Mouse (Mus musculus) ES-E14 (cell line): ENCODE results near the gene Slc7a15. TPM values are rescaled to one million over a fixed set of nuclear protein-coding genes. Genes with fewer than 3 reads are reported as not detected.

Source experiments
- DNase-seq: peaks from one replicate; pipeline ENCODE4 v3.0.0-alpha.2; 2013; ENCODE audit warnings: low read depth, low spot score
- H3K27ac ChIP-seq: 2 replicates; pipeline ENCODE4 v1.5.1; 2012; ENCODE audit warnings: low read depth, mild to moderate bottlenecking, low read length, moderate library complexity, mixed read lengths; ENCODE audit not compliant: poor library complexity, insufficient read depth, severe bottlenecking
- H3K36me3 ChIP-seq: 2 replicates; pipeline ENCODE4 v1.6.1; 2012; ENCODE audit warnings: mild to moderate bottlenecking, low read length, moderate library complexity, mixed read lengths; ENCODE audit not compliant: control insufficient read depth, poor library complexity, insufficient read depth, severe bottlenecking
- H3K4me1 ChIP-seq, 2 experiments: fragments of 150-350 bp in 1 of 2; sonication (generic) in 1 of 2; 2 replicates each; pipeline ENCODE4 v1.6.1; 2012; ENCODE audit warnings: low read length in 2 of 2, mild to moderate bottlenecking in 1 of 2, mixed read lengths in 1 of 2; ENCODE audit not compliant: control insufficient read depth in 2 of 2, insufficient read depth in 2 of 2, poor library complexity in 1 of 2
- H3K4me3 ChIP-seq, 2 experiments: fragments of 150-350 bp in 1 of 2; sonication (generic) in 1 of 2; 2 replicates each; pipeline ENCODE4 v1.5.1; 2012; ENCODE audit warnings: low read length in 2 of 2, low read depth in 1 of 2, mild to moderate bottlenecking in 1 of 2, mixed read lengths in 1 of 2; ENCODE audit not compliant: insufficient read depth in 1 of 2, poor library complexity in 1 of 2, severe bottlenecking in 1 of 2
- H3K9ac ChIP-seq: 2 replicates; pipeline ENCODE4 v1.6.1; 2012; ENCODE audit warnings: low read depth, mild to moderate bottlenecking, low read length, mixed read lengths; ENCODE audit not compliant: poor library complexity, insufficient read depth, severe bottlenecking
- H3K9me3 ChIP-seq: fragments of 150-350 bp; sonication (generic); 2 replicates; pipeline ENCODE4 v1.6.1; 2012; ENCODE audit warnings: low read depth, mild to moderate bottlenecking, low read length; ENCODE audit not compliant: control insufficient read depth, insufficient read depth
- CHD2 ChIP-seq: IDR thresholded peaks from 2 replicates; pipeline ENCODE4 v1.6.1; 2014; ENCODE audit warnings: mild to moderate bottlenecking, low read depth, low read length, inconsistent platforms
- HCFC1 ChIP-seq: IDR thresholded peaks from 2 replicates; pipeline ENCODE4 v1.6.1; 2012; ENCODE audit warnings: low read length, inconsistent platforms, borderline replicate concordance; ENCODE audit not compliant: insufficient read depth
- MAFK ChIP-seq: IDR thresholded peaks from 2 replicates; pipeline ENCODE4 v1.6.1; 2014; ENCODE audit warnings: mild to moderate bottlenecking, low read depth, low read length, inconsistent platforms; ENCODE audit not compliant: insufficient read depth
- ZC3H11A ChIP-seq: IDR thresholded peaks from 2 replicates; pipeline ENCODE4 v1.6.1; 2012; ENCODE audit warnings: low read depth, mild to moderate bottlenecking, inconsistent platforms, low read length, borderline replicate concordance
- ZNF384 ChIP-seq: IDR thresholded peaks from 2 replicates; pipeline ENCODE4 v1.6.1; 2012; ENCODE audit warnings: low read depth, low read length, inconsistent platforms
- in situ Hi-C, 2 experiments: fragments of 600-800 bp; cut with MboI; formaldehyde crosslinking; loops; one replicate each; pipeline ENCODE4 v1.15.1; 2025; ENCODE audit warnings: low sequenced_read_pairs in 2 of 2, inconsistent platforms in 1 of 2; ENCODE audit not compliant: unreplicated experiment in 2 of 2
- total RNA-seq: library from RNA; depleted of rRNA; stranded (reverse); fragments of 300-350 nt; gene quantifications from 2 replicates; pipeline ENCODE4 v1.2.3, GENCODE M21; 2012

The Slc7a15 gene
- total RNA-seq, 1 experiment, result 0.18 TPM

GRCm38 (mm10) chr12:8497314-8497706 lies 101.6 kb downstream of the Slc7a15 start:
- Histone ChIP-seq H3K27ac (no peak overlapping the region), H3K4me1 (peaks cover 0 to 14% of the 10 kb centered on the region in 2 experiments; a peak in 2 of 4 replicates), H3K9me3 (no peaks in the 10 kb centered on the region), H3K36me3 (no peaks in the 10 kb centered on the region), H3K9ac (no peak overlapping the region), H3K4me3 (no peak overlapping the region)
- TF ChIP-seq ZNF384 (no peak), HCFC1 (no peak), CHD2 (no peak), ZC3H11A (no peak), MAFK (no peak)
- DNase-seq, result no peak
- in situ Hi-C loops, result no loop called here

- Histone ChIP-seq H3K36me3 (no peaks in the 10 kb centered on the region), H3K4me1 (peaks cover 0 to 14% of the 10 kb centered on the region in 2 experiments; a peak in 2 of 4 replicates), H3K4me3 (no peak overlapping the region), H3K9ac (no peak overlapping the region), H3K9me3 (no peaks in the 10 kb centered on the region), H3K27ac (no peak overlapping the region)
- in situ Hi-C loops, result no loop called here
- TF ChIP-seq MAFK (no peak), ZNF384 (peak; percentile 58; the same call in 1 of the 2 replicates)
- no peak for DNase-seq
Observed at GRCm38 (mm10) chr12:8496679-8497313, 102.1 kb downstream of the Slc7a15 start.

GRCm38 (mm10) chr12:8495881-8496678 lies 102.8 kb downstream of the Slc7a15 start:
- no peaks in the 10 kb centered on the region for H3K9me3 ChIP-seq
- TF ChIP-seq CHD2, result no peak
- TF ChIP-seq HCFC1, result no peak
- TF ChIP-seq ZNF384, result no peak
- TF ChIP-seq ZC3H11A, result no peak
- no peak for TF ChIP-seq MAFK
- no peak overlapping the region for H3K4me3 ChIP-seq
- peaks cover 0 to 12% of the 10 kb centered on the region in 2 experiments; a peak in 2 of 4 replicates for H3K4me1 ChIP-seq
- in situ Hi-C loops, result no loop called here
- H3K36me3 ChIP-seq, result no peaks in the 10 kb centered on the region
- no peak overlapping the region for H3K9ac ChIP-seq
- H3K27ac ChIP-seq, result no peak overlapping the region
- peak; percentile 69 for DNase-seq

- in situ Hi-C loops, result no loop called here
- no peak for DNase-seq
- Histone ChIP-seq H3K27ac (no peak overlapping the region), H3K9ac (no peak overlapping the region), H3K4me1 (peaks cover 0 to 6% of the 10 kb centered on the region in 2 experiments; a peak in 2 of 4 replicates), H3K4me3 (no peak overlapping the region), H3K9me3 (no peaks in the 10 kb centered on the region), H3K36me3 (no peaks in the 10 kb centered on the region)
- TF ChIP-seq CHD2, result no peak
- no peak for TF ChIP-seq MAFK
- no peak for TF ChIP-seq HCFC1
- no peak for TF ChIP-seq ZNF384
- no peak for TF ChIP-seq ZC3H11A
Observed at GRCm38 (mm10) chr12:8494675-8495074, 104.2 kb downstream of the Slc7a15 start.
